Comparison of ENCODE assay signal across 9 mouse cellular contexts in the genomic region with DNA sequence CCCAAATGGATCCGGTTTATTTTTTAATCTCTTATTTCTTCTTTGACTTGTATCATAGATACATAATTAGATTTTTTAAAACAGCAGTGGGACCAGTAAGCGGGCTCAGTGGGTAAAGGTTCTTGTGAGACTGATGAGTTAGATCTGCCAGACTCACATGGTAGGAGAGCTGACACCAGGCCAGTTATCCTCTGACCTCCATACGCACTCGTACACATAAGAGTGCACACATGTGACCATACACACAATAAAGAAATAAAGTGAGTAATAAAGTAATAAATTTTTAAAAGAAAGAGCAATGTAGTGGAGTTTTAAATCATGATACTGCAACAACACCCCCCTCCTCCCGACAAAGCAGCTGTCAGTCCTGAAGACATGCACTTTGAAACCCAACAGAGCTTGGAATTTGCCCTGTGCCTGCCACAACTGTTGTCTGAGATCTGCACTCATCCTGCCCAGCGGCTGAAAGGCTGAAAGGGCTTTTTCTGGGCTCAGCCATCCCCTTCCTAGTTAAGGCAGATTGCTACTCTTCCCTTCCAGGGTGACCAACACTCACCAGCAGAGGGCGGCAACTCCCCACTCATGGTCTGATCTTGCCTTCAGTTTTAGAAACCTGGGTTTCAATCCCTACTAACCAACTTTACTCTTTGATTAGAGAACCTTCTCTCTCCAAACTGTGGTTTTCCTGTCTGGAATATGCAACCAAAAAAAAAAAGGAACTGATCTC. TPM values are rescaled to one million over a fixed set of nuclear protein-coding genes. Genes with fewer than 3 reads are reported as not detected.
DNase-seq lines count a peak whose midpoint lies in the region; ATAC-seq and TF ChIP-seq lines count a peak whose summit lies in the region.
"Had no signal": no experiment of that assay in that cellular context is flagged by ENCODE, and none has a peak within 500 bp of the region (broad histone marks: within the 10 kb centered on the region; RNA-seq: fewer than 3 reads in every experiment).

No protein-coding gene starts in this region.

- DNase-seq in Patski (ENCODE audit: low read depth, low spot score), result no peak
- peak; percentile 95 to 97 for DNase-seq in cerebellum, postnatal 10 days
- peak; percentile 86 for DNase-seq in gastrocnemius, adult 2 months
- DNase-seq in intestine, embryonic 14.5 days (ENCODE audit: low spot score), result peak; percentile 99
- peak; percentile 85 to 90 for DNase-seq in left cerebral cortex, postnatal 10 days (ENCODE audit: extremely low spot score in 1 of 2, low spot score in 2 of 2)
- DNase-seq in right cerebral cortex, postnatal 14 days, result peak; percentile 96
- peak; percentile 92 for DNase-seq in urinary bladder, postnatal 14 days (ENCODE audit: low spot score)

- CTCF ChIA-PET in Patski (lab: Charles Lee), result interaction anchor here (0.9 to 3.2 kb wide), 14 partner anchors 101 to 210 kb away, joined by 3 to 10 read pairs (median 5); a partner anchor contains a TSS

- POLR2A ChIA-PET in Patski (lab: Charles Lee), result interaction anchor here (1.0 kb wide), 1 partner anchor 188 kb away, joined by 3 read pairs; no protein-coding TSS in a partner anchor

- no peak for ATAC-seq in Patski
- peak; percentile 68 for ATAC-seq in intestine, embryonic 14.5 days (replicated peaks; ENCODE audit: low FRiP score, low TSS enrichment, low read depth)
- peak; percentile 78 for ATAC-seq in megakaryocyte-erythroid progenitor cell, adult 5-6 weeks (replicated peaks; ENCODE audit: low FRiP score, low TSS enrichment, poor library complexity, severe bottlenecking)

- peak; percentile 85 for TF ChIP-seq CTCF in Patski (IDR thresholded peaks at IDR 0.05)
- TF ChIP-seq CTCF in gastrocnemius, adult 2 months (IDR thresholded peaks at IDR 0.05), result peak; percentile 94

- WGBS in intestine, embryonic 14.5 days, result 47% methylated on average over 7 of the region's 7 CpGs

- no peaks in the 10 kb centered on the region for H3K36me3 ChIP-seq in intestine, embryonic 14.5 days (ENCODE audit: control insufficient read depth, insufficient read depth, low read length)

- H3K27ac ChIP-seq in gastrocnemius, adult 2 months, result no peak overlapping the region
- no peak overlapping the region for H3K27ac ChIP-seq in intestine, embryonic 14.5 days (ENCODE audit: low read depth)

- in situ Hi-C loops in Patski (cut with MboI; ENCODE audit: low pct_unique_long_range_greater_than_20kb), result loop anchor here (5.0 kb wide), 1 partner anchor 163 kb away; no protein-coding TSS in a partner anchor

- no peak overlapping the region for H3K9ac ChIP-seq in intestine, embryonic 14.5 days (ENCODE audit: low read length)

- no peaks in the 10 kb centered on the region; the same call in 1 of the 2 replicates for H3K4me1 ChIP-seq in intestine, embryonic 14.5 days (replicated peaks; ENCODE audit: control insufficient read depth, insufficient read depth, low read length)

- H3K4me3 ChIP-seq in gastrocnemius, adult 2 months, result no peak overlapping the region
- H3K4me3 ChIP-seq in intestine, embryonic 14.5 days (ENCODE audit: low read depth, low read length), result no peak overlapping the region
- H3K4me3 ChIP-seq: myocyte had no signal

- H3K9me3 ChIP-seq in intestine, embryonic 14.5 days (ENCODE audit: control insufficient read depth, low read length), result no peaks in the 10 kb centered on the region

- H3K27me3 ChIP-seq in Patski, result no peaks in the 10 kb centered on the region
- no peaks in the 10 kb centered on the region for H3K27me3 ChIP-seq in intestine, embryonic 14.5 days (replicated peaks; ENCODE audit: control insufficient read depth, insufficient read depth, low read length)

- intact Hi-C loops in gastrocnemius, adult 2 months (cut with DNase I), result loop anchor here (1.0 to 2.0 kb wide), 2 partner anchors 164 to 200 kb away; no protein-coding TSS in a partner anchor
- intact Hi-C loops in left cerebral cortex, postnatal 10 days (cut with DNase I), result loop anchor here (1.0 to 10.0 kb wide), 2 partner anchors 163 to 200 kb away; no protein-coding TSS in a partner anchor

- H3K4me2 ChIP-seq in intestine, embryonic 14.5 days (ENCODE audit: low read length), result no peak overlapping the region

RNA-seq across cellular contexts. Expression of a gene that starts 43.4 kb away (rescaled TPM):
- polyA plus RNA-seq in Patski (2021), result not detected
- under 1 TPM; 0.28 to 0.64 TPM for total RNA-seq in gastrocnemius, adult 2 months (2021)
- polyA plus RNA-seq in intestine, embryonic 14.5 days (2014; fragmentation: Nextera tagmentation; extraction: Ambion mirVana), result not detected in 2 replicates
- under 1 TPM in 1 of 2 experiments, not detected in 1; 0.92 TPM for total RNA-seq in left cerebral cortex, postnatal 10 days (2021)
- not detected in 2 replicates for total RNA-seq in megakaryocyte-erythroid progenitor cell, adult 5-6 weeks (2014; fragmentation: Nextera tagmentation)
- not detected in 2 replicates for total RNA-seq in megakaryocyte-erythroid progenitor cell, adult 5-6 weeks (2017)
- polyA plus RNA-seq: myocyte had no signal
